Mouse (Mus musculus): Measurements from ENCODE around the gene Aptx. TPM values are rescaled to one million over a fixed set of nuclear protein-coding genes. Genes with fewer than 3 reads are reported as not detected.

The Aptx gene
- polyA plus RNA-seq, 1 experiment, result 4.4 TPM

- no peak for TF ChIP-seq POLR2A (IDR thresholded peaks at IDR 0.05; ENCODE audit: low read depth, low read length)
- TF ChIP-seq CTCF (IDR thresholded peaks at IDR 0.05; ENCODE audit: extremely low read depth, insufficient read depth, insufficient read length, insufficient replicate concordance), result no peak
- Histone ChIP-seq H3K4me3 (ENCODE audit: extremely low read depth, insufficient read depth, insufficient read length) (no peak overlapping the region), H3K36me3 (ENCODE audit: control insufficient read depth, insufficient read depth, low read length) (peaks cover 7% of the 10 kb centered on the region), H3K27ac (ENCODE audit: insufficient read depth, low read length) (no peak overlapping the region), H3K27me3 (ENCODE audit: control insufficient read depth, insufficient read depth, low read length) (no peaks in the 10 kb centered on the region), H3K4me1 (ENCODE audit: control insufficient read depth, insufficient read depth, insufficient read length) (no peaks in the 10 kb centered on the region)
- 90% methylated on average over 8 of the region's 8 CpGs for WGBS
- no peak for DNase-seq (ENCODE audit: low read depth in 1 of 2, low spot score in 2 of 2)
These were observed 2.8 kb downstream of the Aptx start for GRCm38 (mm10) chr4:40700216-40700615.

GRCm38 (mm10) chr4:40697059-40697458 lies 5.9 kb downstream of the Aptx start:
- Histone ChIP-seq H3K4me3 (ENCODE audit: extremely low read depth, insufficient read depth, insufficient read length) (no peak overlapping the region), H3K27ac (ENCODE audit: insufficient read depth, low read length) (no peak overlapping the region), H3K4me1 (ENCODE audit: control insufficient read depth, insufficient read depth, insufficient read length) (no peaks in the 10 kb centered on the region), H3K36me3 (ENCODE audit: control insufficient read depth, insufficient read depth, low read length) (peaks cover 22% of the 10 kb centered on the region), H3K27me3 (ENCODE audit: control insufficient read depth, insufficient read depth, low read length) (no peaks in the 10 kb centered on the region)
- 70% methylated on average over 7 of the region's 7 CpGs for WGBS
- DNase-seq (ENCODE audit: low read depth in 1 of 2, low spot score in 2 of 2), result no peak
- no peak for TF ChIP-seq POLR2A (IDR thresholded peaks at IDR 0.05; ENCODE audit: low read depth, low read length)
- no peak for TF ChIP-seq CTCF (IDR thresholded peaks at IDR 0.05; ENCODE audit: extremely low read depth, insufficient read depth, insufficient read length, insufficient replicate concordance)

- DNase-seq (ENCODE audit: low read depth in 1 of 2, low spot score in 2 of 2), result no peak
- WGBS, result 92% methylated on average over 11 of the region's 11 CpGs
- TF ChIP-seq CTCF (IDR thresholded peaks at IDR 0.05; ENCODE audit: extremely low read depth, insufficient read depth, insufficient read length, insufficient replicate concordance), result no peak
- no peak for TF ChIP-seq POLR2A (IDR thresholded peaks at IDR 0.05; ENCODE audit: low read depth, low read length)
- Histone ChIP-seq H3K4me1 (ENCODE audit: control insufficient read depth, insufficient read depth, insufficient read length) (no peaks in the 10 kb centered on the region), H3K27ac (ENCODE audit: insufficient read depth, low read length) (no peak overlapping the region), H3K4me3 (ENCODE audit: extremely low read depth, insufficient read depth, insufficient read length) (no peak overlapping the region), H3K36me3 (ENCODE audit: control insufficient read depth, insufficient read depth, low read length) (peaks cover 34% of the 10 kb centered on the region), H3K27me3 (ENCODE audit: control insufficient read depth, insufficient read depth, low read length) (no peaks in the 10 kb centered on the region)
These were observed 11.9 kb downstream of the Aptx start for GRCm38 (mm10) chr4:40691100-40691499.

DNA sequence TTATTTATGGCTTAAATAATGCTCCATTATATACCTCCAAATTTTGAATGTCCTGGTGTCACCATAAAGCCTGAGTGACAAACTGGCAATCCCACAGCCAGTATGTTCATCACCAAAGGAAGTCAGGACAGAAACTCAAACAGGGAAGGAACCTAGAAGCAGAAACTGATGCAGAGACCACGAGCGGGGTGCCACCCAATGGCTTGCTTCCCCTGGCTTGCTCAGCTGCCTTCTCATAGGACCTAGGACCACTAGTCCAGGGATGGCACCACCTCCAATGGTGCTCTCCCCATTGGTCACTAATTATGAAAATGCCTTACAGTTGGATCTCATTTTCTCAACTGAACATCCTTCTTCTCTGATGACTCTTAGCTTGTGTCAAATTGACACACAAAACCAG lies 19.7 kb downstream of the Aptx start:
- no peak for TF ChIP-seq CTCF (IDR thresholded peaks at IDR 0.05; ENCODE audit: extremely low read depth, insufficient read depth, insufficient read length, insufficient replicate concordance)
- no peak for TF ChIP-seq POLR2A (IDR thresholded peaks at IDR 0.05; ENCODE audit: low read depth, low read length)
- H3K36me3 ChIP-seq (ENCODE audit: control insufficient read depth, insufficient read depth, low read length), result peaks cover 15% of the 10 kb centered on the region
- 59% methylated on average over 2 of the region's 2 CpGs for WGBS
- no peak overlapping the region for H3K4me3 ChIP-seq (ENCODE audit: extremely low read depth, insufficient read depth, insufficient read length)
- H3K4me1 ChIP-seq (ENCODE audit: control insufficient read depth, insufficient read depth, insufficient read length), result no peaks in the 10 kb centered on the region
- H3K27ac ChIP-seq (ENCODE audit: insufficient read depth, low read length), result no peak overlapping the region
- H3K27me3 ChIP-seq (ENCODE audit: control insufficient read depth, insufficient read depth, low read length), result no peaks in the 10 kb centered on the region
- no peak for DNase-seq (ENCODE audit: low read depth in 1 of 2, low spot score in 2 of 2)

DNA sequence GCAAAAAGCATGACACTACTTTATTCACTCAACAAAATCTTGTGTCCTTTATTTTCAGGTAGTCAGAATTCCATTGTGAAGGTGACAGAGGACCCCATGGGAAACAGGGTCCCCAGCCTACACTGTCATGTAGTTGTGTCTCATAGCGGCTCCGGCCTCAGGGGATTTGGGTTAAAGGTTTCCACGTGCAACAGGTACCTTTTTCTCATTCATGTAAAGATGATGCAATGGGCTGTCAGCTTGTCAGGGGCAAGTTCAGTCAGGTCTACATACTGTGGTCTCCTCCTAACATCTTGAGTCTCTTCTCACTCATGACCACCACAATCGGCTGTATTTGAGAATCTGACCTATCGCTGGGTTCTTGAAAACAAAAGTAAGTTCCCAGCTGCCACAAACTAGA lies 20.6 kb downstream of the Aptx start:
- WGBS, result 88% methylated on average over 5 of the region's 5 CpGs
- Histone ChIP-seq H3K4me3 (ENCODE audit: extremely low read depth, insufficient read depth, insufficient read length) (no peak overlapping the region), H3K36me3 (ENCODE audit: control insufficient read depth, insufficient read depth, low read length) (peaks cover 9% of the 10 kb centered on the region), H3K27me3 (ENCODE audit: control insufficient read depth, insufficient read depth, low read length) (no peaks in the 10 kb centered on the region), H3K27ac (ENCODE audit: insufficient read depth, low read length) (no peak overlapping the region), H3K4me1 (ENCODE audit: control insufficient read depth, insufficient read depth, insufficient read length) (no peaks in the 10 kb centered on the region)
- TF ChIP-seq POLR2A (IDR thresholded peaks at IDR 0.05; ENCODE audit: low read depth, low read length) (no peak), CTCF (IDR thresholded peaks at IDR 0.05; ENCODE audit: extremely low read depth, insufficient read depth, insufficient read length, insufficient replicate concordance) (no peak)
- no peak for DNase-seq (ENCODE audit: low read depth in 1 of 2, low spot score in 2 of 2)

DNA sequence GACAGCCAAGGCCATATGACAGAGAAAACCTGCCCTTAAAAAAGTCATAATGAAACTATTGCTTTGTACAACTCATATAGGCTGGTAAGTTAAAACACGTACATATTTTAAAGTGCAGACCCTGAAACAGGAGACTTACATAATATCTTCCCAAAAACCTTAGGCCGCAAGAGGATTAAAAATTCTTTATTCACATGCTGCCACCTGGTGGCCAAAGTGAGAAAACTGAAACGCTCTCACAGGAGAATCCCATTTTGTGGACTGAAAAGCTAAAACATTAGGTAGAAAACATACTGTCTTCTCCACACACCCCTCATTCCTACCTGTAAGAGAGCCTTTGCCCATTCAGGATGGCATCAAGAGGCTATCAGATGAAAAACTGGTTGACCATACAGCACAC lies 21.1 kb downstream of the Aptx start:
- TF ChIP-seq CTCF (IDR thresholded peaks at IDR 0.05; ENCODE audit: extremely low read depth, insufficient read depth, insufficient read length, insufficient replicate concordance) (no peak), POLR2A (IDR thresholded peaks at IDR 0.05; ENCODE audit: low read depth, low read length) (no peak)
- Histone ChIP-seq H3K36me3 (ENCODE audit: control insufficient read depth, insufficient read depth, low read length) (peaks cover 7% of the 10 kb centered on the region), H3K4me1 (ENCODE audit: control insufficient read depth, insufficient read depth, insufficient read length) (no peaks in the 10 kb centered on the region), H3K27me3 (ENCODE audit: control insufficient read depth, insufficient read depth, low read length) (no peaks in the 10 kb centered on the region), H3K4me3 (ENCODE audit: extremely low read depth, insufficient read depth, insufficient read length) (no peak overlapping the region), H3K27ac (ENCODE audit: insufficient read depth, low read length) (no peak overlapping the region)
- 16% methylated on average over 3 of the region's 3 CpGs for WGBS
- DNase-seq (ENCODE audit: low read depth in 1 of 2, low spot score in 2 of 2), result peak in 1 of 2 experiments; percentile 24

- WGBS, result 62% methylated on average over 5 of the region's 5 CpGs
- DNase-seq (ENCODE audit: low read depth in 1 of 2, low spot score in 2 of 2), result peak; percentile 36 to 42
- Histone ChIP-seq H3K27me3 (ENCODE audit: control insufficient read depth, insufficient read depth, low read length) (0 out of 2 replicates have a peak, but pooled peaks cover 1% of the 10 kb centered on the region), H3K4me3 (ENCODE audit: extremely low read depth, insufficient read depth, insufficient read length) (no peak overlapping the region), H3K27ac (ENCODE audit: insufficient read depth, low read length) (no peak overlapping the region), H3K36me3 (ENCODE audit: control insufficient read depth, insufficient read depth, low read length) (peaks cover 2% of the 10 kb centered on the region; the same call in 1 of the 2 replicates), H3K4me1 (ENCODE audit: control insufficient read depth, insufficient read depth, insufficient read length) (no peaks in the 10 kb centered on the region)
- no peak for TF ChIP-seq POLR2A (IDR thresholded peaks at IDR 0.05; ENCODE audit: low read depth, low read length)
- TF ChIP-seq CTCF (IDR thresholded peaks at IDR 0.05; ENCODE audit: extremely low read depth, insufficient read depth, insufficient read length, insufficient replicate concordance), result peak; percentile 88; the same call in 1 of the 2 replicates
These were observed 22.6 kb downstream of the Aptx start for GRCm38 (mm10) chr4:40680250-40680860.

All from spleen, adult 2 months (tissue).